Mouse (Mus musculus): ENCODE measurements around the gene Phlpp1.

- TF ChIP-seq POLR2A (IDR thresholded peaks at IDR 0.05; ENCODE audit: borderline replicate concordance, control insufficient read depth, low read depth, low read length) (no peak), CTCF (IDR thresholded peaks at IDR 0.05; ENCODE audit: control insufficient read depth, insufficient read depth, low read length) (no peak)
These were observed 9.0 kb upstream of the Phlpp1 start for GRCm38 (mm10) chr1:106162581-106162980.
